Mouse (Mus musculus) gastrocnemius, postnatal 14 days (tissue): ENCODE data around the gene Eif2d. TPM values are rescaled to one million over a fixed set of nuclear protein-coding genes. Genes with fewer than 3 reads are reported as not detected.

Experiments
- DNase-seq: peaks from one replicate; pipeline ENCODE4 v3.0.0; 2021; ENCODE audit warnings: mixed read lengths
- intact Hi-C: fragments of 180-260 bp; cut with DNase I; formaldehyde crosslinking; loops from one replicate; pipeline ENCODE4 v1.15.1; 2025; ENCODE audit warnings: low total_unique reads
- long read RNA-seq, 2 experiments: library from polyadenylated mRNA; stranded (forward); transcript quantifications; one replicate each; pipeline ENCODE4 v2.0.0; 2021
- total RNA-seq, 2 experiments: library from RNA; stranded (reverse); gene quantifications; 2 replicates each; pipeline ENCODE4 v1.2.3; 2021

The Eif2d gene
- total RNA-seq = 10 to 100 TPM; 23.1 to 26.1 TPM
- long read RNA-seq, experiment 1, transcript Eif2d-202 (15 exons, 2,009 nt) = major isoform, 32 of 41 reads
- long read RNA-seq, experiment 1, partial matches to known transcripts = 2 of 41 reads
- long read RNA-seq, experiment 1, other reads (novel, unspliced or antisense) = 5 of 41 reads
- long read RNA-seq, experiment 2, transcript Eif2d-202 (15 exons, 2,009 nt) = major isoform, 37 of 54 reads
- long read RNA-seq, experiment 2, partial matches to known transcripts = 8 of 54 reads
- long read RNA-seq, experiment 2, other reads (novel, unspliced or antisense) = 6 of 54 reads

GRCm38 (mm10) chr1:131153018-131153629 is at the start of gene Eif2d:
Gene Eif2d, plus strand, starts transcription at chr1:131153181.
- DNase-seq = peak; percentile 88
- intact Hi-C loops = loop anchor here (5.0 kb wide), 1 partner anchor 36 kb away; no protein-coding TSS in a partner anchor

GRCm38 (mm10) chr1:131103776-131104424 is 49.1 kb upstream of the Eif2d start:
- no peak for DNase-seq
- intact Hi-C loops = no loop called here

GRCm38 (mm10) chr1:131107575-131108308 is 45.2 kb upstream of the Eif2d start:
- intact Hi-C loops = no loop called here

GRCm38 (mm10) chr1:131110525-131111106 is 42.4 kb upstream of the Eif2d start:
- intact Hi-C loops = no loop called here
- DNase-seq = peak; percentile 40

More at GRCm38 (mm10) chr1:131107575-131108308, 45.2 kb upstream of the Eif2d start:
- DNase-seq = no peak

- DNase-seq = peak; percentile 31
- intact Hi-C loops = no loop called here
Observed at GRCm38 (mm10) chr1:131112576-131112975, 40.4 kb upstream of the Eif2d start.

- peak; percentile 57 for DNase-seq
Observed at GRCm38 (mm10) chr1:131115932-131116331, 37.0 kb upstream of the Eif2d start.

GRCm38 (mm10) chr1:131116430-131117011 is 36.5 kb upstream of the Eif2d start:
- no peak for DNase-seq
- intact Hi-C loops = loop anchor here (5.0 kb wide), 2 partner anchors 36 to 146 kb away; partner anchors contain the start of gene Eif2d

More at GRCm38 (mm10) chr1:131115932-131116331, 37.0 kb upstream of the Eif2d start:
- intact Hi-C loops = loop anchor here (5.0 kb wide), 2 partner anchors 36 to 146 kb away; partner anchors contain the start of gene Eif2d

- intact Hi-C loops = loop anchor here (5.0 kb wide), 2 partner anchors 34 to 144 kb away; partner anchors contain the start of gene Eif2d
- no peak for DNase-seq
Observed at GRCm38 (mm10) chr1:131118530-131118929, 34.5 kb upstream of the Eif2d start.

GRCm38 (mm10) chr1:131119026-131119425 is 34.0 kb upstream of the Eif2d start:
- no peak for DNase-seq
- intact Hi-C loops = loop anchor here (5.0 kb wide), 2 partner anchors 33 to 143 kb away; partner anchors contain the start of gene Eif2d

- DNase-seq = peak; percentile 9
- intact Hi-C loops = no loop called here
Observed at GRCm38 (mm10) chr1:131121987-131122386, 31.0 kb upstream of the Eif2d start.

- intact Hi-C loops = no loop called here
- DNase-seq = no peak
Observed at GRCm38 (mm10) chr1:131123522-131124265, 29.3 kb upstream of the Eif2d start.

- DNase-seq = no peak
- intact Hi-C loops = no loop called here
Observed at GRCm38 (mm10) chr1:131125987-131126744, 26.8 kb upstream of the Eif2d start.

GRCm38 (mm10) chr1:131134231-131134630 is 18.8 kb upstream of the Eif2d start:
- intact Hi-C loops = no loop called here
- DNase-seq = no peak

- peak; percentile 5 for DNase-seq
- intact Hi-C loops = no loop called here
Observed at GRCm38 (mm10) chr1:131134942-131135522, 17.9 kb upstream of the Eif2d start.

- intact Hi-C loops = no loop called here
- DNase-seq = no peak
Observed at GRCm38 (mm10) chr1:131135960-131136629, 16.9 kb upstream of the Eif2d start.

- intact Hi-C loops = no loop called here
- DNase-seq = no peak
Observed at GRCm38 (mm10) chr1:131137111-131137510, 15.9 kb upstream of the Eif2d start.
